ENCODE assay signal across 10 mouse cellular contexts in genomic region chr6:120592705-120593104, GRCm38 (mm10).
DNase-seq lines count a peak whose midpoint lies in the region; ATAC-seq lines count a peak whose summit lies in the region.
"Had no signal": no experiment of that assay in that cellular context is flagged by ENCODE, and none has a peak within 500 bp of the region (broad histone marks: within the 10 kb centered on the region; RNA-seq: fewer than 3 reads in every experiment).

No protein-coding gene starts in this region.

- H3K4me2 ChIP-seq in intestine, embryonic 15.5 days (replicated peaks): peak overlapping the region; percentile 42
- no peak overlapping the region for H3K4me2 ChIP-seq in intestine, embryonic 16.5 days (ENCODE audit: low read depth, low read length)
- peak overlapping the region; percentile 43 for H3K4me2 ChIP-seq in limb, embryonic 12.5 days

- peaks cover 8% of the 10 kb centered on the region for H3K4me1 ChIP-seq in intestine, embryonic 15.5 days (replicated peaks)
- H3K4me1 ChIP-seq in intestine, embryonic 16.5 days (ENCODE audit: control insufficient read depth, insufficient read depth, low read length): peaks cover 4% of the 10 kb centered on the region; the same call in 1 of the 2 replicates
- H3K4me1 ChIP-seq in embryonic facial prominence, embryonic 10.5 days: peaks cover 26% of the 10 kb centered on the region
- peaks cover 21% of the 10 kb centered on the region for H3K4me1 ChIP-seq in limb, embryonic 12.5 days (replicated peaks)

- DNase-seq in brain, adult 2 months (ENCODE audit: low read depth, low spot score): peak; percentile 55
- no peak for DNase-seq in embryonic facial prominence, embryonic 10.5 days (ENCODE audit: low spot score)
- DNase-seq in frontal cortex, postnatal 36 days (ENCODE audit: low spot score in 2 of 2): no peak
- no peak for DNase-seq in gastrocnemius, postnatal 4 days (ENCODE audit: low spot score in 2 of 2)
- no peak for DNase-seq in urinary bladder, postnatal 36 days (ENCODE audit: low spot score in 2 of 2)

- no peak overlapping the region for H3K9ac ChIP-seq in intestine, embryonic 15.5 days
- H3K9ac ChIP-seq in intestine, embryonic 16.5 days (ENCODE audit: low read depth, low read length): no peak overlapping the region
- H3K9ac ChIP-seq in limb, embryonic 12.5 days (replicated peaks): no peak overlapping the region

- no peaks in the 10 kb centered on the region for H3K27me3 ChIP-seq in intestine, embryonic 15.5 days (replicated peaks)
- no peaks in the 10 kb centered on the region for H3K27me3 ChIP-seq in intestine, embryonic 16.5 days (replicated peaks; ENCODE audit: control insufficient read depth, insufficient read depth, low read length)
- H3K27me3 ChIP-seq in embryonic facial prominence, embryonic 10.5 days (replicated peaks; ENCODE audit: low read depth, poor library complexity, severe bottlenecking): no peaks in the 10 kb centered on the region
- H3K27me3 ChIP-seq in limb, embryonic 12.5 days: no peaks in the 10 kb centered on the region

- 46% methylated on average over 7 of the region's 7 CpGs for WGBS in intestine, embryonic 15.5 days
- 44% methylated on average over 7 of the region's 7 CpGs for WGBS in intestine, embryonic 16.5 days
- WGBS in embryonic facial prominence, embryonic 10.5 days: 23% methylated on average over 7 of the region's 7 CpGs
- 9% methylated on average over 7 of the region's 7 CpGs for WGBS in limb, embryonic 12.5 days

- peak; percentile 35 for ATAC-seq in intestine, embryonic 15.5 days
- no peak for ATAC-seq in intestine, embryonic 16.5 days
- no peak for ATAC-seq in limb, embryonic 12.5 days (ENCODE audit: insufficient number of reproducible peaks, insufficient read depth, low FRiP score, low TSS enrichment, low read depth)

- H3K4me3 ChIP-seq in intestine, embryonic 15.5 days (replicated peaks): no peak overlapping the region
- no peak overlapping the region for H3K4me3 ChIP-seq in intestine, embryonic 16.5 days (ENCODE audit: low read length)
- H3K4me3 ChIP-seq in embryonic facial prominence, embryonic 10.5 days: peak overlapping the region; percentile 39
- no peak overlapping the region for H3K4me3 ChIP-seq in limb, embryonic 12.5 days (replicated peaks)

- no peaks in the 10 kb centered on the region for H3K9me3 ChIP-seq in intestine, embryonic 15.5 days
- H3K9me3 ChIP-seq in intestine, embryonic 16.5 days (ENCODE audit: control insufficient read depth, low read length): no peaks in the 10 kb centered on the region
- no peaks in the 10 kb centered on the region for H3K9me3 ChIP-seq in embryonic facial prominence, embryonic 10.5 days
- H3K9me3 ChIP-seq in limb, embryonic 12.5 days: no peaks in the 10 kb centered on the region
- H3K9me3 ChIP-seq: G1E; megakaryocyte, embryonic 14.5 days had no signal

- 0 out of 2 replicates have a peak overlapping the region, but pooled peaks have one; percentile 27 for H3K27ac ChIP-seq in intestine, embryonic 15.5 days
- no peak overlapping the region for H3K27ac ChIP-seq in intestine, embryonic 16.5 days (ENCODE audit: low read length)
- H3K27ac ChIP-seq in embryonic facial prominence, embryonic 10.5 days (replicated peaks): peak overlapping the region; percentile 77
- peak overlapping the region; percentile 80 for H3K27ac ChIP-seq in limb, embryonic 12.5 days

- H3K36me3 ChIP-seq in intestine, embryonic 15.5 days: no peaks in the 10 kb centered on the region
- H3K36me3 ChIP-seq in intestine, embryonic 16.5 days (ENCODE audit: control insufficient read depth, insufficient read depth, low read length): no peaks in the 10 kb centered on the region
- no peaks in the 10 kb centered on the region for H3K36me3 ChIP-seq in embryonic facial prominence, embryonic 10.5 days (replicated peaks)
- H3K36me3 ChIP-seq in limb, embryonic 12.5 days: no peaks in the 10 kb centered on the region
- H3K36me3 ChIP-seq: G1E had no signal
